ENCODE assay signal across 20 mouse cellular contexts in genomic region chr11:99118420-99118819, GRCm38 (mm10). TPM values are rescaled to one million over a fixed set of nuclear protein-coding genes. Genes with fewer than 3 reads are reported as not detected.
DNase-seq lines count a peak whose midpoint lies in the region; ATAC-seq and TF ChIP-seq lines count a peak whose summit lies in the region.
"Had no signal": no experiment of that assay in that cellular context is flagged by ENCODE, and none has a peak within 500 bp of the region (broad histone marks: within the 10 kb centered on the region; RNA-seq: fewer than 3 reads in every experiment).

No protein-coding gene starts in this region.

- no peaks in the 10 kb centered on the region for H3K27me3 ChIP-seq in liver, postnatal 0 days (ENCODE audit: insufficient read depth, low read length)
- H3K27me3 ChIP-seq in liver, embryonic 12.5 days (replicated peaks): no peaks in the 10 kb centered on the region
- H3K27me3 ChIP-seq in embryonic facial prominence, embryonic 10.5 days (replicated peaks; ENCODE audit: low read depth, poor library complexity, severe bottlenecking): no peaks in the 10 kb centered on the region
- H3K27me3 ChIP-seq in limb, embryonic 15.5 days: no peaks in the 10 kb centered on the region
- H3K27me3 ChIP-seq: forebrain, embryonic 15.5 days; heart, embryonic 12.5 days; stomach, embryonic 15.5 days had no signal

- H3K4me2 ChIP-seq in liver, postnatal 0 days (ENCODE audit: low read depth, low read length): no peak overlapping the region
- H3K4me2 ChIP-seq in liver, embryonic 12.5 days: no peak overlapping the region
- no peak overlapping the region for H3K4me2 ChIP-seq in limb, embryonic 15.5 days
- H3K4me2 ChIP-seq: forebrain, embryonic 15.5 days; heart, embryonic 12.5 days; hindbrain, embryonic 14.5 days; stomach, embryonic 15.5 days had no signal

- no peak for ATAC-seq in liver, postnatal 0 days
- no peak for ATAC-seq in liver, embryonic 12.5 days
- no peak for ATAC-seq in limb, embryonic 15.5 days (ENCODE audit: insufficient number of reproducible peaks, low FRiP score, low TSS enrichment, low read depth)
- ATAC-seq: forebrain, embryonic 15.5 days had no signal

- no peaks in the 10 kb centered on the region for H3K36me3 ChIP-seq in liver, postnatal 0 days (replicated peaks; ENCODE audit: insufficient read depth, low read length)
- no peaks in the 10 kb centered on the region for H3K36me3 ChIP-seq in liver, embryonic 12.5 days
- H3K36me3 ChIP-seq in embryonic facial prominence, embryonic 10.5 days (replicated peaks): no peaks in the 10 kb centered on the region
- no peaks in the 10 kb centered on the region for H3K36me3 ChIP-seq in limb, embryonic 15.5 days
- H3K36me3 ChIP-seq: forebrain, embryonic 15.5 days; G1E; heart, embryonic 12.5 days; stomach, embryonic 15.5 days had no signal

- 89% methylated on average over 1 of the region's 1 CpGs for WGBS in liver, postnatal 0 days (ENCODE audit: insufficient replicate concordance)
- 78% methylated on average over 1 of the region's 1 CpGs for WGBS in liver, embryonic 12.5 days (ENCODE audit: insufficient replicate concordance)
- 96% methylated on average over 1 of the region's 1 CpGs for WGBS in embryonic facial prominence, embryonic 10.5 days
- WGBS in limb, embryonic 15.5 days: 97% methylated on average over 1 of the region's 1 CpGs

- H3K9ac ChIP-seq in liver, postnatal 0 days (replicated peaks): no peak overlapping the region
- no peak overlapping the region for H3K9ac ChIP-seq in liver, embryonic 12.5 days
- H3K9ac ChIP-seq in limb, embryonic 15.5 days: no peak overlapping the region
- H3K9ac ChIP-seq: forebrain, embryonic 15.5 days; heart, embryonic 12.5 days; hindbrain, embryonic 14.5 days; stomach, embryonic 15.5 days had no signal

- TF ChIP-seq CTCF in gastrocnemius, adult 2 months (IDR thresholded peaks at IDR 0.05): peak; percentile 23
- TF ChIP-seq CTCF in liver, postnatal 0 days (IDR thresholded peaks at IDR 0.05; ENCODE audit: low read depth): peak; percentile 28

- no peaks in the 10 kb centered on the region for H3K9me3 ChIP-seq in liver, postnatal 0 days (ENCODE audit: low read length)
- H3K9me3 ChIP-seq in liver, embryonic 12.5 days (replicated peaks): no peaks in the 10 kb centered on the region
- 0 out of 2 replicates have a peak, but pooled peaks cover 4% of the 10 kb centered on the region for H3K9me3 ChIP-seq in embryonic facial prominence, embryonic 10.5 days
- no peaks in the 10 kb centered on the region for H3K9me3 ChIP-seq in limb, embryonic 15.5 days
- H3K9me3 ChIP-seq: forebrain, embryonic 15.5 days; G1E; heart, embryonic 12.5 days; stomach, embryonic 15.5 days had no signal

- H3K27ac ChIP-seq in gastrocnemius, adult 2 months: no peak overlapping the region
- no peak overlapping the region for H3K27ac ChIP-seq in liver, postnatal 0 days (ENCODE audit: low read depth)
- no peak overlapping the region for H3K27ac ChIP-seq in liver, embryonic 12.5 days
- H3K27ac ChIP-seq in embryonic facial prominence, embryonic 10.5 days (replicated peaks): peak overlapping the region; percentile 78; the same call in 1 of the 2 replicates
- 0 out of 2 replicates have a peak overlapping the region, but pooled peaks have one; percentile 33 for H3K27ac ChIP-seq in limb, embryonic 15.5 days
- H3K27ac ChIP-seq: forebrain, embryonic 15.5 days; hindbrain, embryonic 14.5 days; stomach, embryonic 15.5 days had no signal

- intact Hi-C loops in gastrocnemius, adult 2 months (cut with DNase I): no loop called here
- intact Hi-C loops in gastrocnemius, postnatal 36 days (cut with DNase I): no loop called here
- intact Hi-C loops in heart, postnatal 14 days (cut with DNase I): no loop called here

- no peak for DNase-seq in gastrocnemius, adult 2 months
- DNase-seq in gastrocnemius, postnatal 36 days: no peak
- no peak for DNase-seq in liver, postnatal 0 days
- DNase-seq in embryonic facial prominence, embryonic 10.5 days (ENCODE audit: low spot score): no peak
- no peak for DNase-seq in heart, postnatal 14 days
- DNase-seq in right cerebral cortex, adult 2 months (ENCODE audit: low spot score in 2 of 2): no peak
- DNase-seq: adrenal gland, postnatal 25 days; cerebellum, adult 11 months; cerebellum, postnatal 14 days; embryo, embryonic 11 days; kidney, postnatal 10 days; lung, postnatal 14 days had no signal

- H3K4me3 ChIP-seq in gastrocnemius, adult 2 months: no peak overlapping the region
- no peak overlapping the region for H3K4me3 ChIP-seq in liver, postnatal 0 days (ENCODE audit: low read depth, low read length)
- no peak overlapping the region for H3K4me3 ChIP-seq in liver, embryonic 12.5 days
- no peak overlapping the region for H3K4me3 ChIP-seq in embryonic facial prominence, embryonic 10.5 days
- H3K4me3 ChIP-seq in limb, embryonic 15.5 days: no peak overlapping the region
- H3K4me3 ChIP-seq: forebrain, embryonic 15.5 days; heart, embryonic 12.5 days; megakaryocyte, embryonic 14.5 days; stomach, embryonic 15.5 days had no signal

- TF ChIP-seq EP300 in liver, postnatal 0 days (IDR thresholded peaks at IDR 0.05; ENCODE audit: low read depth): no peak

- no peaks in the 10 kb centered on the region for H3K4me1 ChIP-seq in liver, postnatal 0 days (ENCODE audit: insufficient read depth)
- no peaks in the 10 kb centered on the region for H3K4me1 ChIP-seq in liver, embryonic 12.5 days
- peaks cover 51% of the 10 kb centered on the region for H3K4me1 ChIP-seq in embryonic facial prominence, embryonic 10.5 days
- peaks cover 24% of the 10 kb centered on the region for H3K4me1 ChIP-seq in limb, embryonic 15.5 days
- H3K4me1 ChIP-seq: megakaryocyte, embryonic 14.5 days had no signal

RNA-seq across cellular contexts. Expression of gene Tns4, which starts 29.3 kb away (rescaled TPM):
- total RNA-seq in gastrocnemius, adult 2 months (2021): under 1 TPM in 1 of 2 experiments, not detected in 1; 0.22 TPM
- not detected for total RNA-seq in gastrocnemius, postnatal 36 days (2021)
- polyA plus RNA-seq in liver, postnatal 0 days (2015; fragmentation: Nextera tagmentation; extraction: Ambion mirVana): 0.25 and 0.31 TPM in 2 replicates
- polyA plus RNA-seq in liver, embryonic 12.5 days (2016; fragmentation: Nextera tagmentation; extraction: Ambion mirVana): 0.17 and 0.39 TPM in 2 replicates
- 0.96 and 1.0 TPM in 2 replicates for polyA plus RNA-seq in embryonic facial prominence, embryonic 10.5 days (2016; fragmentation: Nextera tagmentation; extraction: Ambion mirVana)
- polyA plus RNA-seq in limb, embryonic 15.5 days (2015; fragmentation: Nextera tagmentation; extraction: Ambion mirVana): 1.9 and 2.1 TPM in 2 replicates
- under 1 TPM in 1 of 2 experiments, not detected in 1; 0.15 TPM for total RNA-seq in heart, postnatal 14 days (2021)
- polyA plus RNA-seq: forebrain, embryonic 15.5 days had no signal

RNA-seq across cellular contexts. Expression of gene Ccr7, which starts 36.5 kb away (rescaled TPM):
- total RNA-seq in gastrocnemius, adult 2 months (2021): not detected
- not detected for total RNA-seq in gastrocnemius, postnatal 36 days (2021)
- polyA plus RNA-seq in liver, postnatal 0 days (2015; fragmentation: Nextera tagmentation; extraction: Ambion mirVana): 1.5 and 1.6 TPM in 2 replicates
- polyA plus RNA-seq in liver, embryonic 12.5 days (2016; fragmentation: Nextera tagmentation; extraction: Ambion mirVana): 0.39 and 0.44 TPM in 2 replicates
- polyA plus RNA-seq in embryonic facial prominence, embryonic 10.5 days (2016; fragmentation: Nextera tagmentation; extraction: Ambion mirVana): 0.50 and 0.78 TPM in 2 replicates
- 0.38 and 0.48 TPM in 2 replicates for polyA plus RNA-seq in limb, embryonic 15.5 days (2015; fragmentation: Nextera tagmentation; extraction: Ambion mirVana)
- under 1 TPM; 0.45 to 0.80 TPM for total RNA-seq in heart, postnatal 14 days (2021)
- polyA plus RNA-seq: forebrain, embryonic 15.5 days; G1E; hindbrain, embryonic 14.5 days had no signal

Comparison
In these comparisons a context has a peak if more than half of its experiments do, and no peak if none do; other contexts are left out.
1. H3K27ac ChIP-seq: peak in embryonic facial prominence, embryonic 10.5 days (single experiment) and limb, embryonic 15.5 days (single experiment); none in gastrocnemius, adult 2 months (single experiment), liver, postnatal 0 days (single experiment) and liver, embryonic 12.5 days (single experiment).